Mouse (Mus musculus): ENCODE data around the gene Gm49321.

The Gm49321 gene

DNA sequence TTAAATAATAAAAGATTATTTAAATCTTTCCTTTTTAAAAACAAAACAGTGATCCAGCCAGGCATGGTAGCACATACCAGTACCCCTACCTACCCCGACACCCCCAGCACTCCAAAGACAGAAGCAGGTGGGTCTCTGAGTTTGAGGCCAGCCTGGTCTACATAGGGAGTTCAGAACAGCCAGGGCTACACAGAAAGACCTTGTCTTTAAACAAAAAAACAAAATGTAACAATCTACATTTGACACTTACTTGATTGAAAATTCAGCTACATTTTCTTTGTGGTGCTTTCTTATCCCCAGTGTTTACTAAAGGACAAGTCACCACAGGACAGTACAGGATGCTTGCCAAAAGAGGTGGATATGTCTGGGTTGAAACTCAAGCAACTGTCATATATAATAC, at the start of gene Gm49321:
Gene Gm49321 (plus strand): TSS at position 301 of the 400 bp plus-strand sequence.
- in situ Hi-C loops (cut with MboI, MseI), result no loop called here

DNA sequence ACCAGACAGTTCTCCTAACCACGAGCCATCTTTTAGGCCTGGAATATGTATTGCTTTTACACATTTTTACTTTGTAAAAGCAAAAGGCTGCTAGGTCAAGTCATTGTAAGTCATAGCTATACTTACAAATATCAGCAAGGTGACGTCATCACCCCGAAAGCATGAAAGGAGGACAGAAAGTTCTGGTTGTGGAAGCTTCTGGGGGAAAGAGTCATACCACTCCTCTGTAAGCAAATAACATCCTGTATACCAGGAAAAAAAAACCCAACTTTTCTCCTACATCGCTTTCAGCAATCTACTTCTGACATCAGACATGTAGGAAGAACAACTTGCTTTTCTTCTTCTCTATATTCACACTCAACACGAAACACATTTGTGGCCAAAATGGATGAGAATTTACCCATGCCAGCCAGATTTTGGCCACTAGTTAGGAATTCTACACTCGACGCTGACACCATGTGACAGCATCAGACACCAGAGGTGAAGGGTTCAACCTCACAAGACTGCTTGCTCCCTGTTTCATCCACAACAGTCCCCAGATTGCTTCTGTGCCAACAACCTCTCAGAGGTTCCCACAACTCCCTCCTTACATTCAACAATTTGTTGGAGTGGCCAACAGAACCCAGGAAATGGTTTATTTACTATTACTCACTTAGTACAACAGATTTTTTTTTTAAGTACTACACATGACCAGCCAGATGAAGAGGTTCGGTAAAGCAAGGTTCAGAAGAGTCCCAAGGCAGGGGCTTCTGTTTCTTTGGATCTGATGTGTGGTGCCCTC, 49.3 kb upstream of the Gm49321 start:
- in situ Hi-C loops (cut with MboI, MseI), result no loop called here

DNA sequence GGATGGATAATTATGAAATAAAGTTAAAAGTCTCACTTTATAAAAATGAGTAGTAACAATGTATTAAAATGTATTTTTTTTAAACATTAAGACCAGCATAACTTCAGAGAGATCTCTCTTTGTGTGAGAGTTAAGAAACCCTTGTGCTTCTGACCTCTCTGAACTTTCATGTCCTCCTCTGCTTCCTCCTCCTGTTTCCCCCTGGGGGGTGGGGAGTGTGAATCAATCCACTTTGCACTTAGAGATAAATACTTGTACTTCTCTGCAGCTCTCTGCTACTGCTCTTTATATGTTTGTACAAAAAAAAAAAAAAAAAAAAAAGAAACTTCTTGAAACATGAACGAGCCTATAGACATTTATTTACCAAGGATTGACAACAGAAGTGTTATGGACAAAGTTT, 47.9 kb upstream of the Gm49321 start:
- in situ Hi-C loops (cut with MboI, MseI), result no loop called here

- in situ Hi-C loops (cut with MboI, MseI), result no loop called here
Measured at GRCm38 (mm10) chr12:73890086-73890485, 47.4 kb upstream of the Gm49321 start.

DNA sequence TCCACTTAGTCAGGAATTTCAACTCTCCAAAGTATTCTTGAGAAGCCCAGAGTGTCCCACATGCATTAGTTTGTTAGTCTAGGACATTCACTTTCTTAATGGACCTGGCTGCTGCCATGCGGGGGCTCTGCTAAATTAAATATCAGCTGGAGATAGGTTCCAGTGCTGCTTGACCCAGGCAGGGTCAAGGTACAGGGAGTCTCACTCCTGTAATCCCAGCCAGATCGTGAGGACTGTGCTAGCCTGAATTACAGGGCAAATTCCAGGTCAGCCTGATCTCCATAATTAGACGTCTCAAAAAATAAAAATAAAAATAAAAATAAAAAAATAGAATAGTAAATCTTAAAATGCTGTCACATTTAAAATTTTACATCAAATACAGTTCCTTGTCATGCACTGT, 44.8 kb upstream of the Gm49321 start:
- in situ Hi-C loops (cut with MboI, MseI), result no loop called here

GRCm38 (mm10) chr12:73894838-73895237, 42.6 kb upstream of the Gm49321 start:
- in situ Hi-C loops (cut with MboI, MseI), result no loop called here

DNA sequence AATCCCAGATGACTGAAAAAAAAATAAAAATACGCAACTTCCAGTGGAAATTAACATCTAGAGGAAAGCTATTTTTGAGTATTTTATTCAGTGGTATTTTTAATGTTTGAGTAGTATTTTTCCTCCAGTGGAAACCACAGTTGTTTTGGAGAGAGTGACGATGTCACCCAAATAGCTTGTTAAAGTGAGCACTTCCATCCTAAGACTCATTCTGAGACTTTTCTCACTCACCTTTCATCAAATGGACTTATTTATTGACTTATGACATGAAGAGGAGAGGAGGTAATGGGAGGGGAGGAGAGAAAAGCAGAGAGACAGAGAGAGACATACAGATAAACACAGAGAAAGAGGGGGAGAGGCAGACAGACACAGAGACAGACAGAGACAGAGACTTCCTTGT, 41.8 kb upstream of the Gm49321 start:
- in situ Hi-C loops (cut with MboI, MseI), result no loop called here

GRCm38 (mm10) chr12:73896471-73896870, 41.0 kb upstream of the Gm49321 start:
- in situ Hi-C loops (cut with MboI, MseI), result no loop called here

DNA sequence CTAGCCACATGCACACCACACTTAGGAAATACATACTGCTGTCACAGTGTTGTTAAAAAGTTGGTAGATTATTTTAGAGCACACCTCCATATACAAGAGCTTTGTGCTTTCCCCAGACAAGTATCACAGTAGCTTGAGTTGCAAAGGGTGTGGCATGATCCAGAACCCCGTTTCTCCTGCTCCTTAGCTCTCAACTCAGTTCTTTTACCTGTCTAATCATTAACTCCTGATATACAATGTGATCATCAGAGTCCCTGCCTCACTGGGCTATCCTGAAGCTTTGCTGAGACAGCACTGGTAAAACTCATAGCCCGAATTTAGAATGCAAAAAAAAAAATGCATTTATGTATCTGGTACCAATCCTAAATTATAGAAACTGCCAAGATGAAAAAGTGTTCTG, 39.2 kb upstream of the Gm49321 start:
- in situ Hi-C loops (cut with MboI, MseI), result no loop called here

- in situ Hi-C loops (cut with MboI, MseI), result loop anchor here (5.0 to 10.0 kb wide), 3 partner anchors 60 to 192 kb away; no protein-coding TSS in a partner anchor
Measured at GRCm38 (mm10) chr12:73904133-73904934, 33.1 kb upstream of the Gm49321 start.

DNA sequence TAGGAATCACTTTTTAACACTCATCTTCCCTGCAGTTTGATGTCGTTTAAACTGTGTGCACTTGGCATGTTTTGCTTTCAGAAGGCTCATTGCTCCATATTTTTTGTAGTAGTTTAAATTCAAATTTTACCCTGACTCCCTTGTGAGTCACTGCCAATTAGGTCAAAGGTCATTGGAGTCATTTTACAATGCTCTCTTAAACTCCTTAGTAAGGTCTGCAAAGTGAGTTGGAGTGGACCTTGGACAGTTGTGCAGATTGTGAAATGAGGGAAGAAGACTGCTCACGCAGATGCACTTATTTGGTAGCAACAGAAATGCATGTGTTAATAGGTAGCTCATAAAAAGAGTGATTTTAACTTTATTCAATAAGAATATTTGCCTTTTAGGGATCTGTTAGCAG, 32.4 kb upstream of the Gm49321 start:
- in situ Hi-C loops (cut with MboI, MseI), result loop anchor here in 1 of 2 experiments (10.0 kb wide), 1 partner anchor 60 kb away; no protein-coding TSS in a partner anchor

- in situ Hi-C loops (cut with MboI, MseI), result loop anchor here in 1 of 2 experiments (10.0 kb wide), 1 partner anchor 61 kb away; no protein-coding TSS in a partner anchor
Measured at GRCm38 (mm10) chr12:73905555-73905954, 31.9 kb upstream of the Gm49321 start.

- in situ Hi-C loops (cut with MboI, MseI), result loop anchor here in 1 of 2 experiments (10.0 kb wide), 1 partner anchor 62 kb away; no protein-coding TSS in a partner anchor
Measured at GRCm38 (mm10) chr12:73907079-73907672, 30.3 kb upstream of the Gm49321 start.

DNA sequence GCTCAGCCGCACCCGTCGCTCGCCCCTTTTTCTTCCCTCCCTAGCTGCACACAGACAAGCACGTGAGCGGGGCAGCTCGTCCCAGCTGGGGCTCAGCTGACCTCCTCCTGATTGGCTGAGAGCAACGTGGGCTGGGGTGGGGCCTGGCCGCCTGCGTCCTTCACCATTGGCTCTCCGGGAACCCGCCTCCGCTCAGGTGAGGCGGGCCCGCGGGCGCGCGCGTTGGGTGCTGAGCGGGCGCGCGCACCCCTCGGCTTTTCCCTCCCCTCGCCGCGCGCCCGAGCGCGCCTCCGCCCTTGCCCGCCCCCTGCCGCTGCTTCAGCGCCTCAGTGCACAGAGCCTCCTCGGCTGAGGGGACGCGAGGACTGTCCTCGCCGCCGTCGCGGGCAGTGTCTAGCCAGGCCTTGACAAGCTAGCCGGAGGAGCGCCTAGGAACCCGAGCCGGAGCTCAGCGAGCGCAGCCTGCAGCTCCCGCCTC, 29.7 kb upstream of the Gm49321 start:
- in situ Hi-C loops (cut with MboI, MseI), result loop anchor here in 1 of 2 experiments (10.0 kb wide), 1 partner anchor 63 kb away; no protein-coding TSS in a partner anchor

DNA sequence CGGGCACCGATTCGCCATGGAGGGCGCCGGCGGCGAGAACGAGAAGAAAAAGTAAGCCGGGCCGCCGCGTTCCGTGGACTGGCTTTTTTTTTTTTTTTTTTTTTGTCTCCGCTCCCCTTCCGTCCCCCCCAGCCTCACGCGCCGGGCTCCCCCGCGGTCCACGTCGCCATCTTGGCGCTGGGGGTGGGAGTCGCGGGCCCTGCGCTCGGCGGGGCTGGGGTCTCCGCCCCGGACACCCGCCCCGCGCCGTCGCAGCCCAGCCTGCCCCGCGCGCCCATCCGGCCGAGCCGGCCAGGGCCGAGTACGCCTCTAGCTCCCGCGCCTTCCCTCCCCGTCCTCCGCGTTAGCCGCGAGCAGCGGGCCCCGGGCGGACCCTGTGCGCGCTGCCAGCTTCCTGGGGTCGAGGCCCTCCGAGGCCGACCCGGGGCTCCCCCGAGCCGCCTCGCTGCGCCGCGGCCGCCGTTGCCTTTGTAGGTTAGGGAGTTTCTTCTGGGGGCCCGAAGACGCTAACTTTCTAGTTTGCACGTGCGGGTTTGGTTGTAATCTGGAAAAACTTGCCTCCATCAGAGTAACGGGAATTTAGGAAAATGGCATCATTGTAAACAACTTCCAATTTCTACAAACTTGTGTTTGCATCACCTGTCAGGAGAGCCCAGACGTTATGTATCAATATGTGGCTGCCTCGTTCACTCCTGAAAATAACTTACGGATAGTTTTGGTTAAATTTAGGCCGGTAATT, 29.0 kb upstream of the Gm49321 start:
- in situ Hi-C loops (cut with MboI, MseI), result loop anchor here in 1 of 2 experiments (10.0 kb wide), 1 partner anchor 64 kb away; no protein-coding TSS in a partner anchor

DNA sequence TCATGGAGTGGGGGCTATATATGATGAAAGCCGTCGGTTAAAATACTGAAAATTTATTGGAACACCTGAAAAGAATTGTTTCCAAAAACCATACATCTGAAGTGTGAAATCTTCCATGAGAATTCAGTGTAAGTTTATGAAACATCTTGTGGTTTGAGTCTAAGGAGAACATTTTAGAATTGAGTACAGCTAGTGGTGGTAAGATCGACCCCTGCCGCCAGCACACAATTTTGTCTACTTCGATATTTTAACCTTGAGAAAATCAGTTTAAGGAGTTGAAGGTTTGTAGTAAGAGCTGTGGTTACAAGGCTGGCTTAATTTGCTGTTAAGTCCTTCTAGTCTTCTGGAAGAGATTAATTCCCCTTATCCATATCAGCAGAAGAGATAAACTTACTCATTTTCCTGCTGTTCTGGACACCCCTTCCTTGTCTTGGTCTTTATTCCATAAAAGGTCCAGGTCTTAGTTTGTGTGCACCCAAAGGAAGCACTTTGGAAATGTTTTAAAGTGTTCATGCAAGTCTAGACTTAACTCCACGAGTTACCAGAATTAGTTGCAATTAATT, 28.4 kb upstream of the Gm49321 start:
- in situ Hi-C loops (cut with MboI, MseI), result loop anchor here in 1 of 2 experiments (10.0 kb wide), 1 partner anchor 64 kb away; no protein-coding TSS in a partner anchor

DNA sequence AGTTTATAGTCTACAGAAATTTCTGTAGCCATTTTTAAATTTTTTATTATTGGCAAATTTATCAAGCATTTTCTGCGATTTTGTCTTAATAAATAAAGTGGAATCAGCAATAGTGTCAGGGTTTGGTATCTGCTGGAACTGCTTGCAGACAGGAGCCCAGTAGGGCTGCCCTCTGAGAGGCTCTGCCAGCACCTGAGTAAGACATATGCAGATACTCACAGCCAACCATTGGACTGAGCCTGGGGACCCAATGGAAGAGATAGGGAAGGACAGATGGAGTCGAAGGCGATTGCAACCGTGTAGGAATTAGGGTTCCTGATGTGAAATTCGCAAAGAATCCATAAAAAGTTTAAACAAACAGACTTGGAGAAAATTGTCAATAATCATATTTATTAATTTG, 19.0 kb upstream of the Gm49321 start:
- in situ Hi-C loops (cut with MboI, MseI), result no loop called here

GRCm38 (mm10) chr12:73930266-73930665, 7.2 kb upstream of the Gm49321 start:
- in situ Hi-C loops (cut with MboI, MseI), result no loop called here

DNA sequence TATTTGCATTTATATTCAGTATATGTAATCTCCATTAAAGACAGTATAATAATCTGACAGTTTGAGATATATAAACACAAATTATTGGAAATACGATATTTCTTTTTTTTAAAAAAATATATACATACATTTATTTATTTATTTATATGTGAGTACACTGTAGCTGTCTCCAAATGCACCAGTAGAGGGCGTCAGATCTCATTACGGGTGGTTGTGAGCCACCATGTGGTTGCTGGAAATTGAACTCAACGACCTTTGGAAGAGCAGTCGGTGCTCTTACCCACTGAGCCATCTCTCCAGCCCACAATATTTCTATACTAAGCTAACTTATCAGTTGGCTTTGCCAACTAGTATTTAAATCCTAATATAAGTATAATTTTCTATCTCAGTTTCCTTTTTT, 6.2 kb upstream of the Gm49321 start:
- in situ Hi-C loops (cut with MboI, MseI), result no loop called here

DNA sequence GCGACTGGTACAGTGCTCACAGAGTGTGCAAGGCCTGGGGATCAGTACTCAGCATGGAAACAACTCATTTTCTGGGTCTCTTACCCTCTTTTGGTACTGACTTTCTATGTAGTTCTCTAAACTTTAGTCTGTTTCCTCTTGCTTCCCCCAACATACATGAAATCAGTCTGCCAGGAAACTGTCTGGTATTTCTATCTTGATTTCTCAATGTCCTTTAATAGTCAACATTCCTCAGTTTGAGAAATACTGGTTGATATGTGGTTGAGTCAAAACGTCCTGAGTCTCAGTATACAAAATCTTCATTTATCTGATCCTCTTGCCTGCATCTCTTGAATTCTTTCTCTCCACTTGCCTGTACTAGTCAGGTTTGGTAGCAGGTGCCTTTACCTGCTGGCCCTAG, 2.9 kb upstream of the Gm49321 start:
- in situ Hi-C loops (cut with MboI, MseI), result no loop called here

DNA sequence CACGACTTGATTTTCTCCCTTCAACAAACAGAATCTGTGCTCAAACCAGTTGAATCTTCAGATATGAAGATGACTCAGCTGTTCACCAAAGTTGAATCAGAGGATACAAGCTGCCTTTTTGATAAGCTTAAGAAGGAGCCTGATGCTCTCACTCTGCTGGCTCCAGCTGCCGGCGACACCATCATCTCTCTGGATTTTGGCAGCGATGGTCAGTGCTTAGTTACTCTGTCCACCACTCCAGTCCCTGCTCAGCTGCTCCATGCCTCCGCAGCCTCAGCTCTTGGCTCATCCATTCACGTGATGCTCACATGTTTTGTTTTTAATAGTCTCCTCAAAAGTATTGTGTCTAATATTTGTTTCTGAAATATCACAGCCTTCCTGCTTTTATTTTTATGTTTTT, 2.1 kb downstream of the Gm49321 start:
- in situ Hi-C loops (cut with MboI, MseI), result no loop called here

All from T-helper 17 cell (primary cell).